Mouse (Mus musculus): ENCODE results near the gene Arsg. TPM values are rescaled to one million over a fixed set of nuclear protein-coding genes. Genes with fewer than 3 reads are reported as not detected.

The Arsg gene
- polyA plus RNA-seq, 1 experiment, result 2.4 TPM

DNA sequence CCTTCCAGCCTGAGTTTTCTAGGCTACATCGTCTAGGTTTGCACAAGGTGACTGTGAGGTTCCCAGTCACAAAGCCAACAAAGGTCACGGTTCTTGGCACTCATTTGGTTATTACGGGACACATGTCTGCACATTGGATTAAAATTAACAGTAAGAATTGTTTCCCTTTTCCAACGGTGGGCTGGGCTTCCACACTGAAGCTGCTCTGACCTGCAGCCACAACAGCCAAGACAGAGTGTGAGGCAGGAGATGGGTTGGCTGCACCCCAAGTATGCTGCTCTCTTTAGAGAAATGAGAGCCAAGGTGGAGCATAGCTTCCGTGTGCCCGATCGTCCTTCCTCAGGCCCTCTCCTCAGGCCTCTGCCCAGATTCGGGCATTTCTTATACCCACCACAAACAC is 121.6 kb downstream of the Arsg start:
- H3K27me3 ChIP-seq (ENCODE audit: control insufficient read depth, insufficient read depth, insufficient read length), result no peaks in the 10 kb centered on the region
- no peak for TF ChIP-seq SRF (IDR thresholded peaks at IDR 0.05; ENCODE audit: control insufficient read depth, insufficient read length, low read depth)
- TF ChIP-seq POLR2A (IDR thresholded peaks at IDR 0.05; ENCODE audit: insufficient read length, low read depth), result no peak
- TF ChIP-seq MAX (IDR thresholded peaks at IDR 0.05; ENCODE audit: low read depth), result no peak
- no peak for TF ChIP-seq MYOG (IDR thresholded peaks at IDR 0.05; ENCODE audit: control insufficient read depth in 1 of 3, insufficient read depth in 1 of 3, insufficient read length in 2 of 3, low read depth in 2 of 3)
- TF ChIP-seq USF1 (IDR thresholded peaks at IDR 0.05; ENCODE audit: low read depth), result no peak
- no peak for TF ChIP-seq E2F4 (IDR thresholded peaks at IDR 0.05; ENCODE audit: insufficient read depth)
- TF ChIP-seq POLR2AphosphoS2 (IDR thresholded peaks at IDR 0.05; ENCODE audit: insufficient read length, low read depth), result no peak
- no peak for TF ChIP-seq REST (IDR thresholded peaks at IDR 0.05; ENCODE audit: insufficient read depth, insufficient read length)
- TF ChIP-seq CEBPB (IDR thresholded peaks at IDR 0.05; ENCODE audit: insufficient read depth, poor library complexity, severe bottlenecking), result no peak
- peaks cover 50% of the 10 kb centered on the region for H3K36me3 ChIP-seq (ENCODE audit: control insufficient read depth, insufficient read depth)
- no peak overlapping the region for H3K4me2 ChIP-seq (ENCODE audit: low read depth)
- H3K4me3 ChIP-seq, result no peak overlapping the region
- H3K79me2 ChIP-seq (ENCODE audit: control insufficient read depth, insufficient read depth), result no peaks in the 10 kb centered on the region
- H3ac ChIP-seq (ENCODE audit: control insufficient read depth, insufficient read length), result no peak overlapping the region

DNA sequence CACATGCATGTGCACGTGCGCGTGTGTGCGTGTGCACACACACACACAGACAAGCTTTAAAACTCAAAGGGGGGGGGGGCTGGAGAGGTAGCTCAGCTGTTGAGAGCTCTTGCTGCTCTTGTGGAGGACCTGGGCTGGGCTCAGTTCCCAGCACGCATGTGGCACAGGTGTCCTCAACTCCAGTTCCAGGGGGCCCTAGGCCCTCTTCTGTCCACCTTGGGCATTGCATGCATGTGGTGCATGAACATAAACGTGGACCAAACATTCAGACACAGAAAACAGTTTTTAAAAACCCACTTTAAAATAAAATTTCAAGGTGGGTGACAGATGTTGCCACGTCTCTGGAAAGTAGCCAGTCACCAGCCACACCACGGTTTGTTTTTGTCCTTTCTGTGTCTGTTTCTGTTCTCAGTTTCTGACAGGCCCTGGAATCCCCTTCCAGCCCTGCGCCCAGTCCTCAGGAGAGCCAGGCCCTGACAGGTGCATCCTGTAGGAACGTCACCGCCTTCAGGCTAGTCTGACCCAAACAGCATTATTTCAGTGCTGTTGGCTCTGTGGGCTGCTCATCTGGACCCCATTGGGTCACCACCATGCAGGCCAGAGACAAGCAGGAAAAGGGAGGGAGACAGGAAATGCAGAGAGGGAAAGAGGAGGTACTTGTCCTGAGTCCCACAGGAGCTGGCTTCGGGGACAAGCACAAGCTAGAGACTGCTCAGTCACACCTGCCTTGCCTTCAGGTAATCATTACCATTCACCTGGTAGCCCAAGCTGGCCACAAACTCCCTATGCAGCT is 125.8 kb downstream of the Arsg start:
- no peaks in the 10 kb centered on the region for H3K27me3 ChIP-seq (ENCODE audit: control insufficient read depth, insufficient read depth, insufficient read length)
- H3K4me3 ChIP-seq, result no peak overlapping the region
- no peaks in the 10 kb centered on the region for H3K79me2 ChIP-seq (ENCODE audit: control insufficient read depth, insufficient read depth)
- H3K36me3 ChIP-seq (ENCODE audit: control insufficient read depth, insufficient read depth), result peaks cover 78% of the 10 kb centered on the region
- no peak for TF ChIP-seq POLR2AphosphoS2 (IDR thresholded peaks at IDR 0.05; ENCODE audit: insufficient read length, low read depth)
- H3ac ChIP-seq (ENCODE audit: control insufficient read depth, insufficient read length), result no peak overlapping the region
- no peak overlapping the region for H3K4me2 ChIP-seq (ENCODE audit: low read depth)

DNA sequence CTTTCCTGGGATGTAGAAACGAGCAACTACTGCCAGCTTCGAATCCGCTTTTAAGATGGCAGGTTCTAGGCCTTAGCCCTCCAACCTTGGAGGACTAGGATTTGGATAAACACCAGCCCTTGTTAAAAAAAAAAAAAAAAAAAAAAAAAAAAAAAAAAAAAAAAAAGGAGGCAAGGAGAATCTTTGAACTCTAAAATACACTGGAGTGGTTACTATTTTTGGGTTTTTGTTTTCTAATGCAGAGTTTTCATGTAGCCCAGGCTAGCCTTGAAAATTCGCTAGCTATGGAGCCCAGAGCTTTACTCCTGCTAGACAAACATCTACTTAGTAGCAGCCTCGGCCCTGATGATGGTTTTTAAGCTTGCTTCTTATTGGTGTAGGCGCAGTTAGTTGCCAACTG is 134.4 kb downstream of the Arsg start:
- Histone ChIP-seq H3K27me3 (ENCODE audit: control insufficient read depth, insufficient read depth, insufficient read length) (no peaks in the 10 kb centered on the region), H3K4me2 (ENCODE audit: low read depth) (peak overlapping the region; percentile 12), H3ac (ENCODE audit: control insufficient read depth, insufficient read length) (no peak overlapping the region), H3K4me3 (no peak overlapping the region), H3K36me3 (ENCODE audit: control insufficient read depth, insufficient read depth) (peaks cover 21% of the 10 kb centered on the region), H3K79me2 (ENCODE audit: control insufficient read depth, insufficient read depth) (peaks cover 56% of the 10 kb centered on the region)
- TF ChIP-seq REST (IDR thresholded peaks at IDR 0.05; ENCODE audit: insufficient read depth, insufficient read length) (no peak), USF1 (IDR thresholded peaks at IDR 0.05; ENCODE audit: low read depth) (no peak), POLR2AphosphoS2 (IDR thresholded peaks at IDR 0.05; ENCODE audit: insufficient read length, low read depth) (no peak), MAX (IDR thresholded peaks at IDR 0.05; ENCODE audit: low read depth) (no peak), E2F4 (IDR thresholded peaks at IDR 0.05; ENCODE audit: insufficient read depth) (no peak), CEBPB (IDR thresholded peaks at IDR 0.05; ENCODE audit: insufficient read depth, poor library complexity, severe bottlenecking) (no peak), SRF (IDR thresholded peaks at IDR 0.05; ENCODE audit: control insufficient read depth, insufficient read length, low read depth) (no peak), MYOD1 (IDR thresholded peaks at IDR 0.05; ENCODE audit: control insufficient read depth in 1 of 3, insufficient read length in 2 of 3, low read depth in 2 of 3) (no peak)

DNA sequence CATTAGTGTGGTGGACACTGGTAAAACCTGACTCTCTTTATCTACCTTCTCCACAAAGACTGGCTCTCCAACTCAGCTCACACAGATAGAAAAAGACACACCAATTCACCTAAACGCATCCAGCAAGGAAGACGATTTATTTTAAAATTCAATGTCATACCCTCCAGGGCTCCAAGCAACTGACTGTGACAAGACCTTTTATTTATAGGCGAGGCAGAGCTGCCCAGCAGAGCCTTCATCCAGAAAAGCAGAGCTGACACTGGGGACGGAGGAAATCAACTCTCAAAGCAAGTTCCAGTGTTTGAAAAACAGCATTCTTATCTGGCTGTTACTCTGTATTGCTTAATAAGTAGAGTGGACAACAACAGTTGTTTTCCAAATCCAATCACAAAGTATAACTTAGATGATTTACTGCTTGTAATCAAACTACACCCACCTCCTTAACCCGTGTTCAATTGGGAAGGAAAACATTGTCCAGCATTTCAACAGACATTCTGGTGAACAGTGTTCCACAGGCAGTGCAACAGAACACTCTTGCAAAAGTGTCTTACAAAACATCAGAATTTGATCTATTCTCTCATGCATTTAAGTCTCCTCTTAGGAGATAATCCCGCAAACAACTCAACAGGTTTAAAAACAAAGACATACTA is 135.9 kb downstream of the Arsg start:
- H3ac ChIP-seq (ENCODE audit: control insufficient read depth, insufficient read length), result no peak overlapping the region
- H3K4me2 ChIP-seq (ENCODE audit: low read depth), result peak overlapping the region; percentile 82
- H3K79me2 ChIP-seq (ENCODE audit: control insufficient read depth, insufficient read depth), result peaks cover 56% of the 10 kb centered on the region
- H3K36me3 ChIP-seq (ENCODE audit: control insufficient read depth, insufficient read depth), result peaks cover 7% of the 10 kb centered on the region
- no peak for TF ChIP-seq MAX (IDR thresholded peaks at IDR 0.05; ENCODE audit: low read depth)
- no peak for TF ChIP-seq POLR2AphosphoS2 (IDR thresholded peaks at IDR 0.05; ENCODE audit: insufficient read length, low read depth)
- no peak for TF ChIP-seq E2F4 (IDR thresholded peaks at IDR 0.05; ENCODE audit: insufficient read depth)
- H3K27me3 ChIP-seq (ENCODE audit: control insufficient read depth, insufficient read depth, insufficient read length), result no peaks in the 10 kb centered on the region
- peak overlapping the region; percentile 85 for H3K4me3 ChIP-seq

DNA sequence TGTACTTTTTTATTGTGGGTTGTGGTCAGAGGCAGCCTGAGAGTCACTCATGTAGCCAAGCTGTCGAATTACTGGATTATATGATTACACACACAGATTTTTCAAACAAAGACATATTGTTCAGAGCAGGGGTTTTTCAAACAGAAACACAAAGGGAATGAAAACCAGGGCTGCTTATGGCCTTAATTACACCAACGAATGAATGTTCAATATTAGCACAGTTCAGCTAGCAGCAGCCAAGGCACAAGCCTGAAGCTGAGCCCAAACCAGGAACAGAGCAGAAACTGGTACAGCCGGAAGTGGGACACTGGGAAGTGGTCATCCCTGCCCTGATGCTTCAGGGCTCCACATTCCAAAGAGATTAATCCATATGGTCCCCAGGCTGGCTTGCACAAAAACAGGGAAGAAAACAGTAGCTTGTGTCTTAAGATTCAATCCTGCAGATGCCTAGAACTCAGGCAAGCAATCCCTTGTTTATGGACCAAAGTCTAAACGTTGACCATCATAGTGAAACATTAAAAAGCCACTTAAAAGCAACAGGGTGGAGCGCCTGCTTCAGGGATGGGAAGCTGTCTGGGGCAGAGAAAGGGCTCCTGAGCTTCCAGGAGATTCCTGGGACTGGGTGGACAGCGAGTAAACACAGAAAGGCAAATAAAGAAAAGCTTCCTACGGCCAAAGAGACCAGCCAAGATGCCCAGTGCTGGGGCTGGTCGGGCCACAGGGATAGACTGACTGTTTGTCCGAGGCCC is 137.0 kb downstream of the Arsg start:
- TF ChIP-seq USF1 (IDR thresholded peaks at IDR 0.05; ENCODE audit: low read depth) (no peak), POLR2A (IDR thresholded peaks at IDR 0.05; ENCODE audit: insufficient read length, low read depth) (peak; percentile 16)
- H3K79me2 ChIP-seq (ENCODE audit: control insufficient read depth, insufficient read depth), result peaks cover 56% of the 10 kb centered on the region
- no peaks in the 10 kb centered on the region for H3K27me3 ChIP-seq (ENCODE audit: control insufficient read depth, insufficient read depth, insufficient read length)
- no peaks in the 10 kb centered on the region for H3K36me3 ChIP-seq (ENCODE audit: control insufficient read depth, insufficient read depth)
- peak overlapping the region; percentile 45 for H3ac ChIP-seq (ENCODE audit: control insufficient read depth, insufficient read length)
- H3K4me3 ChIP-seq, result peak overlapping the region; percentile 85
- H3K4me2 ChIP-seq (ENCODE audit: low read depth), result peak overlapping the region; percentile 82
